In genomic region chr15:77821424-77821823, GRCm38 (mm10) we compare ENCODE assay signal across 8 mouse cellular contexts. TPM values are rescaled to one million over a fixed set of nuclear protein-coding genes. Genes with fewer than 3 reads are reported as not detected.
A peak's percentile ranks its signal among the peaks of the same experiment; 100 is the strongest.
DNase-seq lines count a peak whose midpoint lies in the region; ATAC-seq and TF ChIP-seq lines count a peak whose summit lies in the region.

No protein-coding gene starts in this region.

- 0 out of 2 replicates have a peak, but pooled peaks have one; percentile 11 for ATAC-seq in embryonic facial prominence, embryonic 15.5 days (ENCODE audit: insufficient number of reproducible peaks, low FRiP score, low TSS enrichment, low read depth)
- ATAC-seq in liver, embryonic 11.5 days (replicated peaks; ENCODE audit: low FRiP score), result no peak
- no peak for ATAC-seq in midbrain, embryonic 14.5 days (ENCODE audit: low FRiP score, low TSS enrichment)

- peaks cover 14% of the 10 kb centered on the region; the same call in 1 of the 2 replicates for H3K36me3 ChIP-seq in heart, embryonic 10.5 days
- no peaks in the 10 kb centered on the region for H3K36me3 ChIP-seq in ES-Bruce4 (ENCODE audit: control insufficient read depth, insufficient read depth, low read length, poor library complexity, severe bottlenecking)
- no peaks in the 10 kb centered on the region for H3K36me3 ChIP-seq in embryonic facial prominence, embryonic 15.5 days
- H3K36me3 ChIP-seq in liver, embryonic 11.5 days (ENCODE audit: control insufficient read depth, insufficient read depth, low read length), result no peaks in the 10 kb centered on the region
- no peaks in the 10 kb centered on the region for H3K36me3 ChIP-seq in midbrain, embryonic 14.5 days (ENCODE audit: control insufficient read depth, insufficient read depth, low read length)

- H3K9me3 ChIP-seq in heart, embryonic 10.5 days, result no peaks in the 10 kb centered on the region
- H3K9me3 ChIP-seq in ES-Bruce4 (replicated peaks; ENCODE audit: control insufficient read depth, insufficient read depth, low read length, poor library complexity, severe bottlenecking), result no peaks in the 10 kb centered on the region
- no peaks in the 10 kb centered on the region for H3K9me3 ChIP-seq in embryonic facial prominence, embryonic 15.5 days (replicated peaks)
- no peaks in the 10 kb centered on the region for H3K9me3 ChIP-seq in liver, embryonic 11.5 days (ENCODE audit: control insufficient read depth, low read length)
- H3K9me3 ChIP-seq in midbrain, embryonic 14.5 days (ENCODE audit: control insufficient read depth, low read length), result no peaks in the 10 kb centered on the region

- no peak for TF ChIP-seq EP300 in ES-Bruce4 (IDR thresholded peaks at IDR 0.05; ENCODE audit: insufficient read depth, low read depth, low read length)

- no peak for DNase-seq in heart, embryonic 10.5 days (ENCODE audit: low spot score)
- no peak for DNase-seq in heart, adult 9 months (ENCODE audit: low spot score in 2 of 2)
- DNase-seq in liver, embryonic 11.5 days (ENCODE audit: low spot score), result no peak
- DNase-seq in gastrocnemius, postnatal 36 days, result no peak
- no peak for DNase-seq in left cerebral cortex, postnatal 4 days
- DNase-seq in midbrain, embryonic 14.5 days, result no peak

- peaks cover 98% of the 10 kb centered on the region for H3K4me1 ChIP-seq in heart, embryonic 10.5 days
- H3K4me1 ChIP-seq in ES-Bruce4 (ENCODE audit: control insufficient read depth, insufficient read depth, low read length), result peaks cover 15% of the 10 kb centered on the region
- peaks cover 81% of the 10 kb centered on the region for H3K4me1 ChIP-seq in embryonic facial prominence, embryonic 15.5 days
- H3K4me1 ChIP-seq in liver, embryonic 11.5 days (replicated peaks; ENCODE audit: control insufficient read depth, insufficient read depth, low read length), result peaks cover 78% of the 10 kb centered on the region
- peaks cover 3% of the 10 kb centered on the region; the same call in 1 of the 2 replicates for H3K4me1 ChIP-seq in midbrain, embryonic 14.5 days (ENCODE audit: control insufficient read depth, insufficient read depth, low read length)

- no peaks in the 10 kb centered on the region for H3K27me3 ChIP-seq in heart, embryonic 10.5 days (ENCODE audit: insufficient read depth, poor library complexity, severe bottlenecking)
- no peaks in the 10 kb centered on the region for H3K27me3 ChIP-seq in ES-Bruce4 (ENCODE audit: control insufficient read depth, insufficient read depth, low read length, poor library complexity, severe bottlenecking)
- no peaks in the 10 kb centered on the region for H3K27me3 ChIP-seq in embryonic facial prominence, embryonic 15.5 days
- no peaks in the 10 kb centered on the region for H3K27me3 ChIP-seq in liver, embryonic 11.5 days (replicated peaks; ENCODE audit: control insufficient read depth, insufficient read depth, low read length)
- no peaks in the 10 kb centered on the region for H3K27me3 ChIP-seq in midbrain, embryonic 14.5 days (ENCODE audit: control insufficient read depth, insufficient read depth, low read length)

- no peak for TF ChIP-seq CTCF in ES-Bruce4 (IDR thresholded peaks at IDR 0.05; ENCODE audit: low read depth, low read length)

- no peak overlapping the region for H3K4me2 ChIP-seq in embryonic facial prominence, embryonic 15.5 days (replicated peaks)
- no peak overlapping the region for H3K4me2 ChIP-seq in liver, embryonic 11.5 days
- H3K4me2 ChIP-seq in midbrain, embryonic 14.5 days (ENCODE audit: low read length), result no peak overlapping the region

- TF ChIP-seq POLR2A in ES-Bruce4 (IDR thresholded peaks at IDR 0.05; ENCODE audit: insufficient read depth, low read length), result no peak

- no peak overlapping the region for H3K9ac ChIP-seq in ES-Bruce4 (ENCODE audit: low read depth, poor library complexity, severe bottlenecking)
- no peak overlapping the region for H3K9ac ChIP-seq in embryonic facial prominence, embryonic 15.5 days
- no peak overlapping the region for H3K9ac ChIP-seq in liver, embryonic 11.5 days (ENCODE audit: low read depth, low read length)
- no peak overlapping the region for H3K9ac ChIP-seq in midbrain, embryonic 14.5 days (replicated peaks; ENCODE audit: low read length)

- H3K27ac ChIP-seq in heart, embryonic 10.5 days, result peak overlapping the region; percentile 86
- H3K27ac ChIP-seq in ES-Bruce4 (ENCODE audit: insufficient read depth, low read length), result peak overlapping the region; percentile 68
- H3K27ac ChIP-seq in embryonic facial prominence, embryonic 15.5 days (replicated peaks), result peak overlapping the region; percentile 80
- H3K27ac ChIP-seq in liver, embryonic 11.5 days (ENCODE audit: low read depth, low read length), result peak overlapping the region; percentile 68; the same call in 1 of the 2 replicates
- no peak overlapping the region for H3K27ac ChIP-seq in midbrain, embryonic 14.5 days (replicated peaks; ENCODE audit: low read depth, low read length)

- 44% methylated on average over 7 of the region's 7 CpGs for WGBS in heart, embryonic 10.5 days
- 39% methylated on average over 7 of the region's 7 CpGs for WGBS in embryonic facial prominence, embryonic 15.5 days
- WGBS in liver, embryonic 11.5 days, result 52% methylated on average over 7 of the region's 7 CpGs
- 70% methylated on average over 7 of the region's 7 CpGs for WGBS in midbrain, embryonic 14.5 days

- 0 out of 2 replicates have a peak overlapping the region, but pooled peaks have one; percentile 6 for H3K4me3 ChIP-seq in heart, embryonic 10.5 days
- no peak overlapping the region for H3K4me3 ChIP-seq in ES-Bruce4 (ENCODE audit: low read depth, low read length)
- H3K4me3 ChIP-seq in embryonic facial prominence, embryonic 15.5 days (replicated peaks), result no peak overlapping the region
- H3K4me3 ChIP-seq in liver, embryonic 11.5 days (ENCODE audit: low read depth, low read length), result no peak overlapping the region
- H3K4me3 ChIP-seq in midbrain, embryonic 14.5 days (replicated peaks; ENCODE audit: low read depth, low read length), result no peak overlapping the region

- intact Hi-C loops in gastrocnemius, postnatal 36 days (cut with DNase I), result no loop called here
- intact Hi-C loops in left cerebral cortex, postnatal 4 days (cut with DNase I), result no loop called here

RNA-seq across cellular contexts. Expression of gene Myh9, which starts 20.6 kb away (rescaled TPM):
- 34.5 and 37.5 TPM in 2 replicates for polyA plus RNA-seq in heart, embryonic 10.5 days (2016; fragmentation: Nextera tagmentation; extraction: Ambion mirVana)
- 584 and 601 TPM in 2 replicates for polyA plus RNA-seq in ES-Bruce4 (2011; ENCODE audit: insufficient read depth, insufficient read length, low read depth, missing spikeins)
- 41.1 and 41.7 TPM in 2 replicates for polyA plus RNA-seq in embryonic facial prominence, embryonic 15.5 days (2015; fragmentation: Nextera tagmentation; extraction: Ambion mirVana)
- polyA plus RNA-seq in liver, embryonic 11.5 days (2014; fragmentation: Nextera tagmentation; extraction: Ambion mirVana), result 49.8 and 53.0 TPM in 2 replicates
- total RNA-seq in gastrocnemius, postnatal 36 days (2021), result 10 to 100 TPM; 48.4 to 49.1 TPM
- 10 to 100 TPM; 59.5 to 63.4 TPM for total RNA-seq in left cerebral cortex, postnatal 4 days (2021)
- polyA plus RNA-seq in midbrain, embryonic 14.5 days (2014; fragmentation: Nextera tagmentation; extraction: Ambion mirVana), result 7.3 and 14.8 TPM in 2 replicates

Comparison
In these comparisons a context has a peak if more than half of its experiments do, and no peak if none do; other contexts are left out.
1. RNA of gene Myh9, which starts 20.6 kb away (polyA plus RNA-seq): 584 to 601 TPM in ES-Bruce4; 49.8 to 53.0 TPM in liver, embryonic 11.5 days, 41.1 to 41.7 TPM in embryonic facial prominence, embryonic 15.5 days, 34.5 to 37.5 TPM in heart, embryonic 10.5 days and 7.3 to 14.8 TPM in midbrain, embryonic 14.5 days; every median in the first group is over 10 times any median in the second.